Mouse (Mus musculus): ENCODE measurements around the gene Coro7. TPM values are rescaled to one million over a fixed set of nuclear protein-coding genes. Genes with fewer than 3 reads are reported as not detected.

Gene Coro7
- total and polyA plus RNA-seq, 2 experiments from 2014 or later = 28.7 to 31.1 TPM

GRCm38 (mm10) chr16:4654706-4655105, 24.9 kb downstream of the Coro7 start:
- 0 out of 2 replicates have a peak, but pooled peaks cover 2% of the 10 kb centered on the region for H3K4me1 ChIP-seq (ENCODE audit: insufficient read depth, low read length)
- no peak for DNase-seq (ENCODE audit: low spot score)
- H3K27me3 ChIP-seq (ENCODE audit: insufficient read depth, low read length) = no peaks in the 10 kb centered on the region
- H3K4me2 ChIP-seq (ENCODE audit: low read depth, low read length, poor library complexity, severe bottlenecking) = no peak overlapping the region
- no peak overlapping the region for H3K9ac ChIP-seq (replicated peaks; ENCODE audit: low read length, poor library complexity, severe bottlenecking)
- 78% methylated on average over 10 of the region's 10 CpGs for WGBS
- TF ChIP-seq CTCF (IDR thresholded peaks at IDR 0.05) = peak; percentile 21
- H3K27ac ChIP-seq (ENCODE audit: low read depth, low read length) = no peak overlapping the region
- peaks cover 29% of the 10 kb centered on the region; the same call in 1 of the 2 replicates for H3K36me3 ChIP-seq (ENCODE audit: insufficient read depth, low read length)
- no peak for ATAC-seq (ENCODE audit: low FRiP score)
- no peaks in the 10 kb centered on the region for H3K9me3 ChIP-seq (ENCODE audit: low read length)
- no peak overlapping the region for H3K4me3 ChIP-seq (ENCODE audit: low read depth, low read length)

- 87% methylated on average over 4 of the region's 4 CpGs for WGBS
- H3K4me3 ChIP-seq (ENCODE audit: low read depth, low read length) = no peak overlapping the region
- H3K9ac ChIP-seq (replicated peaks; ENCODE audit: low read length, poor library complexity, severe bottlenecking) = no peak overlapping the region
- H3K9me3 ChIP-seq (ENCODE audit: low read length) = no peaks in the 10 kb centered on the region
- H3K36me3 ChIP-seq (ENCODE audit: insufficient read depth, low read length) = peaks cover 41% of the 10 kb centered on the region
- no peaks in the 10 kb centered on the region for H3K27me3 ChIP-seq (ENCODE audit: insufficient read depth, low read length)
- TF ChIP-seq CTCF (IDR thresholded peaks at IDR 0.05) = no peak
- H3K4me1 ChIP-seq (ENCODE audit: insufficient read depth, low read length) = 0 out of 2 replicates have a peak, but pooled peaks cover 2% of the 10 kb centered on the region
- peak; percentile 34 for DNase-seq (ENCODE audit: low spot score)
- H3K4me2 ChIP-seq (ENCODE audit: low read depth, low read length, poor library complexity, severe bottlenecking) = no peak overlapping the region
- ATAC-seq (ENCODE audit: low FRiP score) = no peak
- H3K27ac ChIP-seq (ENCODE audit: low read depth, low read length) = no peak overlapping the region
Measured at GRCm38 (mm10) chr16:4652707-4653416, 26.7 kb downstream of the Coro7 start.

GRCm38 (mm10) chr16:4651624-4652023, 28.0 kb downstream of the Coro7 start:
- H3K4me3 ChIP-seq (ENCODE audit: low read depth, low read length) = no peak overlapping the region
- no peaks in the 10 kb centered on the region for H3K27me3 ChIP-seq (ENCODE audit: insufficient read depth, low read length)
- peaks cover 41% of the 10 kb centered on the region for H3K36me3 ChIP-seq (ENCODE audit: insufficient read depth, low read length)
- ATAC-seq (ENCODE audit: low FRiP score) = no peak
- no peak for DNase-seq (ENCODE audit: low spot score)
- H3K9me3 ChIP-seq (ENCODE audit: low read length) = no peaks in the 10 kb centered on the region
- TF ChIP-seq CTCF (IDR thresholded peaks at IDR 0.05) = no peak
- H3K4me2 ChIP-seq (ENCODE audit: low read depth, low read length, poor library complexity, severe bottlenecking) = no peak overlapping the region
- no peak overlapping the region for H3K27ac ChIP-seq (ENCODE audit: low read depth, low read length)
- H3K4me1 ChIP-seq (ENCODE audit: insufficient read depth, low read length) = 0 out of 2 replicates have a peak, but pooled peaks cover 2% of the 10 kb centered on the region
- 79% methylated on average over 7 of the region's 7 CpGs for WGBS
- no peak overlapping the region for H3K9ac ChIP-seq (replicated peaks; ENCODE audit: low read length, poor library complexity, severe bottlenecking)

- no peaks in the 10 kb centered on the region for H3K27me3 ChIP-seq (ENCODE audit: insufficient read depth, low read length)
- no peak for DNase-seq (ENCODE audit: low spot score)
- peaks cover 41% of the 10 kb centered on the region for H3K36me3 ChIP-seq (ENCODE audit: insufficient read depth, low read length)
- no peak for TF ChIP-seq CTCF (IDR thresholded peaks at IDR 0.05)
- H3K9me3 ChIP-seq (ENCODE audit: low read length) = no peaks in the 10 kb centered on the region
- H3K9ac ChIP-seq (replicated peaks; ENCODE audit: low read length, poor library complexity, severe bottlenecking) = no peak overlapping the region
- H3K27ac ChIP-seq (ENCODE audit: low read depth, low read length) = no peak overlapping the region
- H3K4me1 ChIP-seq (ENCODE audit: insufficient read depth, low read length) = 0 out of 2 replicates have a peak, but pooled peaks cover 2% of the 10 kb centered on the region
- no peak overlapping the region for H3K4me2 ChIP-seq (ENCODE audit: low read depth, low read length, poor library complexity, severe bottlenecking)
- H3K4me3 ChIP-seq (ENCODE audit: low read depth, low read length) = no peak overlapping the region
- ATAC-seq (ENCODE audit: low FRiP score) = no peak
- WGBS = 93% methylated on average over 1 of the region's 1 CpGs
Measured at GRCm38 (mm10) chr16:4651081-4651480, 28.5 kb downstream of the Coro7 start.

GRCm38 (mm10) chr16:4650161-4650560, 29.4 kb downstream of the Coro7 start:
- ATAC-seq (ENCODE audit: low FRiP score) = no peak
- Histone ChIP-seq H3K27me3 (ENCODE audit: insufficient read depth, low read length) (no peaks in the 10 kb centered on the region), H3K9ac (replicated peaks; ENCODE audit: low read length, poor library complexity, severe bottlenecking) (no peak overlapping the region), H3K4me1 (ENCODE audit: insufficient read depth, low read length) (0 out of 2 replicates have a peak, but pooled peaks cover 2% of the 10 kb centered on the region), H3K9me3 (ENCODE audit: low read length) (no peaks in the 10 kb centered on the region), H3K4me3 (ENCODE audit: low read depth, low read length) (no peak overlapping the region), H3K27ac (ENCODE audit: low read depth, low read length) (no peak overlapping the region), H3K4me2 (ENCODE audit: low read depth, low read length, poor library complexity, severe bottlenecking) (no peak overlapping the region), H3K36me3 (ENCODE audit: insufficient read depth, low read length) (peaks cover 38% of the 10 kb centered on the region)
- no peak for TF ChIP-seq CTCF (IDR thresholded peaks at IDR 0.05)
- no peak for DNase-seq (ENCODE audit: low spot score)
- WGBS = 95% methylated on average over 3 of the region's 3 CpGs

GRCm38 (mm10) chr16:4649692-4650091, 29.9 kb downstream of the Coro7 start:
- Histone ChIP-seq H3K4me2 (ENCODE audit: low read depth, low read length, poor library complexity, severe bottlenecking) (no peak overlapping the region), H3K9ac (replicated peaks; ENCODE audit: low read length, poor library complexity, severe bottlenecking) (no peak overlapping the region), H3K27me3 (ENCODE audit: insufficient read depth, low read length) (no peaks in the 10 kb centered on the region), H3K27ac (ENCODE audit: low read depth, low read length) (no peak overlapping the region), H3K9me3 (ENCODE audit: low read length) (no peaks in the 10 kb centered on the region), H3K36me3 (ENCODE audit: insufficient read depth, low read length) (peaks cover 34% of the 10 kb centered on the region), H3K4me3 (ENCODE audit: low read depth, low read length) (no peak overlapping the region), H3K4me1 (ENCODE audit: insufficient read depth, low read length) (0 out of 2 replicates have a peak, but pooled peaks cover 2% of the 10 kb centered on the region)
- no peak for DNase-seq (ENCODE audit: low spot score)
- WGBS = 88% methylated on average over 11 of the region's 11 CpGs
- ATAC-seq (ENCODE audit: low FRiP score) = no peak
- no peak for TF ChIP-seq CTCF (IDR thresholded peaks at IDR 0.05)

Data from midbrain, postnatal 0 days (tissue).